Mouse (Mus musculus) cerebellum, adult 2 months (tissue): ENCODE results near the gene Gtf2ird1.

ENCODE experiments used
- CTCF ChIP-seq: fragments of 200-500 bp; IDR thresholded peaks from 2 replicates; pipeline ENCODE4 v1.5.1; 2011; ENCODE audit warnings: low read depth, mild to moderate bottlenecking, control low read depth, low read length, moderate library complexity, borderline replicate concordance; ENCODE audit not compliant: insufficient read depth
- POLR2A ChIP-seq: fragments of 200-500 bp; IDR thresholded peaks from 2 replicates; pipeline ENCODE4 v1.6.1; 2011; ENCODE audit warnings: low read length, control low read depth, borderline replicate concordance; ENCODE audit not compliant: insufficient read depth

DNA sequence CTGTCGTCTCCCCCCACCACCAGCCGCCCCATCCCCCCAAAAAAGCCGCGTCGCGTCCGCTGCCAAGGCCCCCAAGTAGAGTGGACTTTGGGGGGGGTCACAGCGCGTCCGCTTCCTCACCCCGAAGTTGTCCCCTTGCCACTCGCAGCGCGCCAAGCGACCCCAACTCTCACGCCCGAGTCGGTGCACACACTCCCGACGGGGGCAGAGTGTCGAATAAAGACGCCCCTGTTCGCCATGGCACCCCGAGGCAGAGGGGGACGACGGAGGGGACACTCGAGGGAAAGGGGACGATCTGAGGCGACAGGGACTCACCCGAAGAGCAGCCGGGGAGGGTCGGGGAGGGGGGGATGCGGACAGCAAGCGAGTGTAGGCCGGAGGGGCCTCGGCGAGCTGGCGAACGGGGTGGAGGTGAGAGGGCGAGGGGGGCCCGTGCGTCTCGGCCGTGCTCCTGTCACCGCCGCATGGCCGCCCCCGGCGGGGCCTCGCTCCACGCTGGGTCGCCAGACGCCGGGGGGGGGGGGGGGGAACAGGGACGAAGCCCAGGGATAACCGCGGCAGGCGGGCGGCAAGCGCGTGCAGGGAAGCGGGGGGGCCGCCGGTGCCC lies 142.3 kb downstream of the Gtf2ird1 start:
- TF ChIP-seq CTCF, result no peak
- no peak for TF ChIP-seq POLR2A
